Mouse (Mus musculus) kidney, postnatal 25 days (tissue): ENCODE measurements around the gene Ttc23.
A peak's percentile ranks its signal among the peaks of the same experiment; 100 is the strongest.

Source experiments
- DNase-seq, 2 experiments: peaks; one replicate each; pipeline ENCODE4 v3.0.0; 2021; ENCODE audit warnings: mixed read lengths in 2 of 2

The Ttc23 gene

GRCm38 (mm10) chr7:67700846-67701245 lies 53.6 kb downstream of the Ttc23 start:
- DNase-seq = peak; percentile 58 to 68

DNA sequence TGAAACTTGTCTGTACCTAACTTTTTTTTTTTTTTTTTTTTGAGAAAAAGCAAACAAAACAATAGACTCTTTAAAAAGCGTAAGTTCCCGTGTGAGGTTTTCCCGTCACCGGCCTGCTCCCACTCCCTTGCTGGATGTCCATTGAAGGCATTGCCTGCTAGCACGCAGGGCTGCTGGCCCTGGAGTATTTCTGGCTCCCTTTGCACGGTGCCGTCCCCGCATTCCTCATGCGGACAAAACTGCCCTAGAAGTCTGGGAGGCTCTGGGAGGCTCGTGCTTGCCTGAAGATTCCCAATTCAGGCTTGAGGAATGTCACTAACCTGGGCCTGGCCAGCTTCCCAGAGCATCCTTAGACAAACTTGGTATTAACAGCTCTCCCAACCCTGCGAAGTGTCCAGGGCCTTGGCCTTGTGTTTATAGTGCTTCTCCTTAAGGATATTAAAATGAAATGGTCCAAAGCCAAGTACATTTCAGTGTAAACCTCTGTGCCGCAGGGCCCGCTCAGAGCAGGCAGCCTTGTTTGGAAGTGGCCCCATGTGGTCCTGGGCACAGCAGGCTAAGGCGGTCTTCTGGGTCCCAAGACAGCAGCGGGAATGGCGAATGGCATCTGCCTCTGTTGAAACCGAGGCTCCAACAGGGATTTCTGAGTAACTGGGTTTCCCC lies 54.2 kb downstream of the Ttc23 start:
- DNase-seq = no peak

DNA sequence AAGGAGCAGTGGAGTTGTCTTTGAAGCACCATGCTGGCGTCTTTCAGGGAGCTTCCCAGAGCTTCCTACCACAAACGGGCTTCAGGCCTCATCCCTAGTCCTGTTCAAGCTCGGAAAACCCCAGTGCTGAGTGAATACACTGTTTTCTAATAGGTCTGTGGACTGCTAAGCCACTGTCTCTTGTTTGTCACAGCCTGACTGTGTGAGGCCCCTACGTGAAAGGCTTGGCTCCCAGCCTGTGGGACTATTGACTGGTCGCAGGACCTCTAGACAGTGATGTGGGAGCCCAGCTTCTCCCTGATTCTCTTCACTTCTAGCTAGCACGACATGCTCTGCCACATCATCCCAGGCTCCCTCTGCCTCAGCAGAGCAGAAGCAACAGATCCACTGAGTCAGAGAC lies 61.0 kb downstream of the Ttc23 start:
- peak in 1 of 2 experiments; percentile 4 for DNase-seq

GRCm38 (mm10) chr7:67710216-67710615 lies 63.0 kb downstream of the Ttc23 start:
- no peak for DNase-seq

DNA sequence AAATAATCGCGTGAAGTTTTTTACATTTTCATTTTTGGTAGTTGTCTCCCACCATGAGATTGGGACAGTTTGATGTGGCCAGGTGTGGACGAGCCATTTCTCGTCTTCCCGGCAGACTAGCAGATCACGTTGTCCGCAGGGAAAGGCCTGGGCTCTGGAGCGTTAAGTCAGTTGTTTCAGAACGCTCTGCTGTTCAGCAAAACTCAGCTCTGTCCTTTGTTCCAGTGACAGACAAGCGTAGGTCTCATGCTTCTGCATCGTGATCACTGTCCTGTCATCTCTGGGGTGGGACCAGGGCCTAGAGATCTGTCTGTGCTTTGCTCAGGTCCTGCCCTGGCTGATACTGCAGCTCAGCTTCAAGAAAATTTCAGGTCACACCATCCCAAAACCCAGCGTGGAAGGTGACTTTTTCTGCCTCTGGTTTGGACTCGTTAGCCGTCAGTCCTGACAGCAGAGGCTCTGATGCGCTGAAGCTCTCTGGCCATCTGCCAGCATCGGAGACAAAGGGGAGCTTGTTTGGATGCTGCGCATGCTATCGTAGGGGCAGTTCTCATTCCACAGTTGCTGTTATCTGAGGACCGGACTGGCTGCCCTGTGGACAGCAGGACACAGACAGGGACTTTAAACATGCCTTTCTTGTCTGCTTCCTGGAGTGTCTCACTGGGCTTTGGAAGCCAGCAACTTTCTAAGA lies 66.8 kb downstream of the Ttc23 start:
- DNase-seq = peak; percentile 54

DNA sequence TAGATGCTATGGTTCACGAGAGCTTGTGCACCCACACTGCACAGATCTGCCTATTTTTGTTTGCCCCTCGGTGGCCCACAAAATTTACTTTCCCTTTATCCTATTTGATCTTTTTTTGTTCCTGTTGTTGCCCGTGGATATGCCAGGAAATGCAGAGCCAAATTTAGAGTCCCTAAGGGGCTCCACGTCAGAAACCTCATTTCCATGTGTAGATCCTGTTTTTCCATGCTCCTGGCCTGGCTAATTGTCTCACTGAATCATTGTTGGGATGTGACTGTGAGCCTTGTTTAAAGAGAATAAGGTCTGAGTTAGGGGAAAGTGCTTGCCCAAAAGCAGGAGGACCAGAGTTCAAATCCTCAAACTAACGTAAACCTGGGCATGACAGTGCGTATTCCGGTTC lies 68.0 kb downstream of the Ttc23 start:
- DNase-seq = no peak

GRCm38 (mm10) chr7:67716213-67716878 lies 69.1 kb downstream of the Ttc23 start:
- DNase-seq = no peak

- no peak for DNase-seq
Measured at GRCm38 (mm10) chr7:67716925-67717324, 69.7 kb downstream of the Ttc23 start.

DNA sequence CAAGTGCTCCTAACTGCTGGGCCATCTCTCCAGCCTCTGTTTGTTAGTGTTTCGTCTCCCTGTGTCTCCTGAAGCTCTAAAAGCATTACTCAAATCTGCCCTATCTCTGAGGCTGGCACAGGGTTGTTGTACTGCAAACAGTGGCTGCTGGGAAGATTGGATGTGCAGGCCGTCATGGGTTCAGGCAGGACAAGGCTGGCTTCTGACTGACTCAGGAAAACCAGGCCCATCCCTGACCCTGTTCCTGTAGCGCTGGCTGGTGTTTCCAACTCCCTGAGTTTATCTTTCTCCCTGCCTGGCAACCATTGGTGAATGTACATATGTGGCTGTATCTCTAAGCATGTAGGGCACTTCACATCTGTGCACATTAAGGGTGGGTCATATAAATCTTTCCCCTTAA lies 70.3 kb downstream of the Ttc23 start:
- DNase-seq = no peak

- no peak for DNase-seq
Measured at GRCm38 (mm10) chr7:67718804-67719203, 71.6 kb downstream of the Ttc23 start.

GRCm38 (mm10) chr7:67722163-67722562 lies 75.0 kb downstream of the Ttc23 start:
- no peak for DNase-seq

GRCm38 (mm10) chr7:67724536-67724935 lies 77.3 kb downstream of the Ttc23 start:
- DNase-seq = no peak

- no peak for DNase-seq
Measured at GRCm38 (mm10) chr7:67725016-67725415, 77.8 kb downstream of the Ttc23 start.

DNA sequence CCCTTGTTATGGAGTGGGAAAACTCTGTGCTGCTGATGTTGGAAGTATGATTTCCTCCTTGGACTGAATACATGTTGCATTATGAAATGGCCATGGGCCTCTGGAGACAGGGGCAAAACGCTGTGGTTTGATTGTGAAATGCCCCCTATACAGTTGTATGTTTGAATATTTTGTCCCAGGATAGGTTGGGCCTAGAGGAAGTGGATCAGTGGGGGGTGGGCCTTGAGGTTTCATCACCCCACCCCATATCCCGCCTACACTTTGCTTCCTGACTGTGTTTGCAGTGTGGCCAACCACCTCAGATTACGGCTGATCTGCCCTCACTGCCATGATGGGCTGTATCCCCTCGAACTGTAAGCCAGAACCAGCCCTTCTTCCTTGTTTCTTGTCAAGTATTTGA lies 81.0 kb downstream of the Ttc23 start:
- DNase-seq = no peak

DNA sequence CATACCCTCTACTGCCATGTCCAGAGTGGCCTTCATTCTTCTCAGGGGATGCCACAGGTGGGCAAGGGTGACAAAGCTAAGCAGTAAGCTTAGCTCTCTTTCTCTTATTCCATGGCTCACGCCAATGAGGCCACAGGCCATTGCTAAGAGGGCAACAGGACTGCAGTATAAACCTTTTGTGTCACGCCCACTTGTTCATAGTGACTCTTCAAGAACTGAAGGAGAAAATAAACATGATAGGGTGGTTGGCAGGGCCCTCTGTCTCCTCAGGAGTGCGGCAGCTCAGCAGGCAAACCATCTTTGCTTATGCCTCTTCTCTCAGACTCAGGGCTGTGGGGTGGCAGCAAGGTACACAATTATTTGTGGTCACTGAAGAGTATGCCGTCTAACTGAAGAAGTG lies 81.6 kb downstream of the Ttc23 start:
- no peak for DNase-seq

DNA sequence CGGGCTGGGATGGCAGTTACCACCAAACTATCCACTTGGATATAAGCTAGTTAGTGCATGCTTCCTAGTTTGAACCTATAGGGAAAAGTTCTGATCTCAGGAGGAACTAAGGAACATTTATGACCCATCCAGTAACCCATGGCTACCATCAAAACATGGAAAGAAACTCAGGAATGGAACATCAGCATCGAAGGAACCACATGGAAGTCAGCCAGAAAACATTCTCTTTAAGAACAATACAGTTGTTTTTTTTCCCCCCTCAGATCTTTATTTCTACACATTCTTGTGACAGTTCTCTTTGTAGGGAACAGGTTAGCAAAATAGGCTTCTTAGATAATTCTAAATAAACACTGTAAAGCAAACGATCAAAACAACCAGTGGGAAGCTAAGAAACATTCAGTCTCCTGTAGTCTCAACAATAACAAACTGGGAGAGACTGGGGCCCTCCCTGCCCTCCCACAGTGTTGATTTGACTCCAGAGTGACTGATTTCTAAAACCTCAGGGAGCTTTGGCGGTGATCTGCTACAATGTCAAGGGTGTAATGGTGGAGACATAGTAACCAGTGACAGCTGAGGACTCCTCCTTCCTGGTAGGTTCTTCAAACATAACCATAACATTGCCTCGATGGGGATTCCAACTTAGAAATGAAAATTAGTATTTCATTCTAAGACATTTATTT lies 83.4 kb downstream of the Ttc23 start:
- DNase-seq = no peak

GRCm38 (mm10) chr7:67732276-67732675 lies 85.1 kb downstream of the Ttc23 start:
- DNase-seq = no peak

GRCm38 (mm10) chr7:67740382-67740781 lies 93.2 kb downstream of the Ttc23 start:
- no peak for DNase-seq

GRCm38 (mm10) chr7:67740796-67741195 lies 93.6 kb downstream of the Ttc23 start:
- no peak for DNase-seq

- no peak for DNase-seq
Measured at GRCm38 (mm10) chr7:67741706-67742105, 94.5 kb downstream of the Ttc23 start.

- DNase-seq = no peak
Measured at GRCm38 (mm10) chr7:67747731-67748305, 100.6 kb downstream of the Ttc23 start.

DNA sequence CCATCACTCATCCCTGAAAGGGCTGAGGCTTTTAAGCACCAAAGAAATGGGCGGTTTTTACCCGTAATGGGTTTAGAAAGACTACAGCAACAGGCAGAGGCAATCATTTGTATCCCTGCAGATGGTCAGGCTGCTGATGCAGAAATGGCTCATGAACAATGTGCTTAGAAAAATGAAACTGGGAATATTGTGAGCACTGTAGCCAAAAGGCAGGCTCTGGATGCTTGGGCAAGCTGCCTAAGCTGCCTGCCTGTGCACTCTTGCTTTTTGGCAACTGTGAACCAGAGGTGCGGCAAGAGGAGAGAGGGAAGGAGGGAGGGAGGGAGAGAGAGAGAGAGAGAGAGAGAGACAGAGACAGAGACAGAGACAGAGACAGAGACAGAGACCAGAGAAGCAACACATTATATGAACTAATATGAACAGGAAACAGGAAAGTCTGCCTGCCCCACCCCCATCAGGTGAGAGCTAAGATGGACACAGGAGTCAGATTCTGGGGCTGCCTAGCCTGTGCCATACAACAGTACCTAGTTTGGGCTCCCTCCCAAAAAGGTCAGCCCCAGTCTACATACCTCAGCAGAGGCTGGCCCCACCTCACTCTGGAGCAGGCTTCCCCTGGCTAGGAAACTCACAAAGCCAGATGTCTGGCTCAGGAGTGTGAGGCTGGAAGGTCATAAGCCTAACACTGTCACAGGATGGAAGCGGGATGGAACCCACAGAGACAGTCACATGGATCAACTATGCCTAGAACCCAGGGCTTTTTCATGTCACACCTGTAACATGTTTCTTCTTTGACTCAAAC lies 102.4 kb downstream of the Ttc23 start:
- no peak for DNase-seq
